ENCODE assay signal across 17 mouse cellular contexts in the genomic region with DNA sequence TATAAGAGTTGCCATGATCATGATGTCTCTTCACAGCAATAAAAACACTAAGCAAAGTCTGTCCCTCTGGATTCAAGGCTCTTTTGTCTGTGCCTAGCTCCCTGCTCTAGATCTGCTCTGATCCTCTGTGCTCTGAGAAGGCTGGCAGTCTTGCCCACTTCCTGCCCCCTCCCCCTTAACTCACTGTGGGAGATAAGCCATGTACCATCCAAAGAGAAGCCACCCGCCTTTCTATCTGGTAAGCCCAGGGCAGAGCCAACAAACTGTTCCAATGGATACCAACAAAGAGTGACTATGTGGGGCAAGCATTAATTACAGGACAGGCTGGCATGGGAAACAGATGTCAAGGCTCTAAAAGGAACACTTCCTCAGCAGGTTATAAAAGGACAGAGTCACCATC.
DNase-seq lines count a peak whose midpoint lies in the region; ATAC-seq and TF ChIP-seq lines count a peak whose summit lies in the region.
"Had no signal": no experiment of that assay in that cellular context is flagged by ENCODE, and none has a peak within 500 bp of the region (broad histone marks: within the 10 kb centered on the region; RNA-seq: fewer than 3 reads in every experiment).

No protein-coding gene starts in this region.

- no peaks in the 10 kb centered on the region for H3K36me3 ChIP-seq in forebrain, embryonic 16.5 days (ENCODE audit: control insufficient read depth, insufficient read depth)
- H3K36me3 ChIP-seq in forebrain, embryonic 12.5 days (replicated peaks), result no peaks in the 10 kb centered on the region
- no peaks in the 10 kb centered on the region for H3K36me3 ChIP-seq in neural tube, embryonic 14.5 days (ENCODE audit: control insufficient read depth, insufficient read depth, low read length)
- H3K36me3 ChIP-seq in hindbrain, postnatal 0 days (ENCODE audit: insufficient read depth, low read length), result no peaks in the 10 kb centered on the region
- H3K36me3 ChIP-seq: embryonic facial prominence, embryonic 15.5 days; G1E; intestine, embryonic 15.5 days; limb, embryonic 15.5 days had no signal

- peaks cover 3% of the 10 kb centered on the region for H3K4me1 ChIP-seq in forebrain, embryonic 16.5 days (replicated peaks; ENCODE audit: control insufficient read depth, insufficient read depth, low read length)
- peaks cover 20% of the 10 kb centered on the region for H3K4me1 ChIP-seq in forebrain, embryonic 12.5 days
- H3K4me1 ChIP-seq in neural tube, embryonic 14.5 days (ENCODE audit: control insufficient read depth, insufficient read depth, low read length), result no peaks in the 10 kb centered on the region
- peaks cover 8% of the 10 kb centered on the region; the same call in 1 of the 2 replicates for H3K4me1 ChIP-seq in hindbrain, postnatal 0 days (ENCODE audit: insufficient read depth, low read length)
- H3K4me1 ChIP-seq: intestine, embryonic 15.5 days had no signal

- H3K9me3 ChIP-seq in forebrain, embryonic 16.5 days (ENCODE audit: control insufficient read depth, low read length), result no peaks in the 10 kb centered on the region
- H3K9me3 ChIP-seq in forebrain, embryonic 12.5 days, result no peaks in the 10 kb centered on the region
- H3K9me3 ChIP-seq in neural tube, embryonic 14.5 days (ENCODE audit: control insufficient read depth, low read length), result no peaks in the 10 kb centered on the region
- H3K9me3 ChIP-seq in hindbrain, postnatal 0 days (ENCODE audit: low read length), result no peaks in the 10 kb centered on the region
- H3K9me3 ChIP-seq: embryonic facial prominence, embryonic 15.5 days; G1E; intestine, embryonic 15.5 days; limb, embryonic 15.5 days had no signal

- H3K27ac ChIP-seq in forebrain, embryonic 16.5 days (ENCODE audit: low read length), result 0 out of 2 replicates have a peak overlapping the region, but pooled peaks have one; percentile 5
- no peak overlapping the region for H3K27ac ChIP-seq in forebrain, embryonic 12.5 days
- 0 out of 2 replicates have a peak overlapping the region, but pooled peaks have one; percentile 10 for H3K27ac ChIP-seq in neural tube, embryonic 14.5 days (ENCODE audit: low read depth, low read length)
- H3K27ac ChIP-seq in hindbrain, postnatal 0 days, result peak overlapping the region; percentile 57; the same call in 1 of the 2 replicates
- H3K27ac ChIP-seq: embryonic facial prominence, embryonic 15.5 days; intestine, embryonic 15.5 days; limb, embryonic 15.5 days had no signal

- no peak overlapping the region for H3K4me2 ChIP-seq in forebrain, embryonic 16.5 days (ENCODE audit: low read length)
- no peak overlapping the region for H3K4me2 ChIP-seq in forebrain, embryonic 12.5 days
- H3K4me2 ChIP-seq in neural tube, embryonic 14.5 days (ENCODE audit: low read depth, low read length), result no peak overlapping the region
- H3K4me2 ChIP-seq in hindbrain, postnatal 0 days (ENCODE audit: low read depth, low read length), result no peak overlapping the region
- H3K4me2 ChIP-seq: embryonic facial prominence, embryonic 15.5 days; intestine, embryonic 15.5 days; limb, embryonic 15.5 days had no signal

- no peaks in the 10 kb centered on the region for H3K27me3 ChIP-seq in forebrain, embryonic 16.5 days (replicated peaks; ENCODE audit: control insufficient read depth, insufficient read depth, low read length)
- H3K27me3 ChIP-seq in forebrain, embryonic 12.5 days, result no peaks in the 10 kb centered on the region
- no peaks in the 10 kb centered on the region for H3K27me3 ChIP-seq in neural tube, embryonic 14.5 days (ENCODE audit: control insufficient read depth, insufficient read depth, low read length)
- H3K27me3 ChIP-seq in hindbrain, postnatal 0 days (ENCODE audit: insufficient read depth, low read length), result no peaks in the 10 kb centered on the region
- H3K27me3 ChIP-seq: embryonic facial prominence, embryonic 15.5 days; intestine, embryonic 15.5 days; limb, embryonic 15.5 days had no signal

- WGBS in forebrain, embryonic 16.5 days, result 46% methylated on average over 1 of the region's 1 CpGs
- WGBS in forebrain, embryonic 12.5 days, result 77% methylated on average over 1 of the region's 1 CpGs
- 56% methylated on average over 1 of the region's 1 CpGs for WGBS in neural tube, embryonic 14.5 days
- WGBS in hindbrain, postnatal 0 days, result 42% methylated on average over 1 of the region's 1 CpGs

- H3K9ac ChIP-seq in forebrain, embryonic 16.5 days (replicated peaks; ENCODE audit: low read depth, low read length), result no peak overlapping the region
- no peak overlapping the region for H3K9ac ChIP-seq in forebrain, embryonic 12.5 days
- no peak overlapping the region for H3K9ac ChIP-seq in neural tube, embryonic 14.5 days (replicated peaks; ENCODE audit: low read depth, low read length)
- H3K9ac ChIP-seq in hindbrain, postnatal 0 days (replicated peaks; ENCODE audit: low read length), result no peak overlapping the region
- H3K9ac ChIP-seq: embryonic facial prominence, embryonic 15.5 days; intestine, embryonic 15.5 days; limb, embryonic 15.5 days; liver, postnatal 0 days had no signal

- no peak overlapping the region for H3K4me3 ChIP-seq in forebrain, embryonic 16.5 days (replicated peaks; ENCODE audit: low read length)
- H3K4me3 ChIP-seq in forebrain, embryonic 12.5 days (replicated peaks), result no peak overlapping the region
- H3K4me3 ChIP-seq in neural tube, embryonic 14.5 days (ENCODE audit: low read depth, low read length), result no peak overlapping the region
- no peak overlapping the region for H3K4me3 ChIP-seq in hindbrain, postnatal 0 days (ENCODE audit: low read length)
- H3K4me3 ChIP-seq: embryonic facial prominence, embryonic 15.5 days; intestine, embryonic 15.5 days; limb, embryonic 15.5 days had no signal

- no peak for ATAC-seq in forebrain, embryonic 16.5 days
- ATAC-seq in forebrain, embryonic 12.5 days (ENCODE audit: low FRiP score), result no peak
- ATAC-seq in neural tube, embryonic 14.5 days (ENCODE audit: low read depth), result no peak
- peak; percentile 57 for ATAC-seq in hindbrain, postnatal 0 days
- ATAC-seq: intestine, embryonic 15.5 days; liver, postnatal 0 days had no signal

- no peak for TF ChIP-seq CTCF in hindbrain, postnatal 0 days (IDR thresholded peaks at IDR 0.05; ENCODE audit: low read depth)

- no peak for DNase-seq in neural tube, embryonic 10.5 days (ENCODE audit: extremely low spot score, low spot score)
- peak; percentile 29 for DNase-seq in hindbrain, postnatal 0 days (ENCODE audit: low spot score)
- DNase-seq in thymus, postnatal 25 days, result peak; percentile 27
- no peak for DNase-seq in spleen, postnatal 36 days (ENCODE audit: low spot score in 2 of 2)
- no peak for DNase-seq in ovary, postnatal 10 days (ENCODE audit: low spot score)
- DNase-seq: adrenal gland, postnatal 25 days; gastrocnemius, postnatal 10 days; heart, postnatal 14 days; liver, postnatal 0 days; lung, postnatal 4 days had no signal

Comparison
In these comparisons a context has a peak if more than half of its experiments do, and no peak if none do; other contexts are left out.
1. DNase-seq: peak in hindbrain, postnatal 0 days (single experiment) and thymus, postnatal 25 days (single experiment); none in neural tube, embryonic 10.5 days (single experiment), spleen, postnatal 36 days (0 of 2) and ovary, postnatal 10 days (single experiment).